Comparison of ENCODE assay signal across 14 mouse cellular contexts in the genomic region with DNA sequence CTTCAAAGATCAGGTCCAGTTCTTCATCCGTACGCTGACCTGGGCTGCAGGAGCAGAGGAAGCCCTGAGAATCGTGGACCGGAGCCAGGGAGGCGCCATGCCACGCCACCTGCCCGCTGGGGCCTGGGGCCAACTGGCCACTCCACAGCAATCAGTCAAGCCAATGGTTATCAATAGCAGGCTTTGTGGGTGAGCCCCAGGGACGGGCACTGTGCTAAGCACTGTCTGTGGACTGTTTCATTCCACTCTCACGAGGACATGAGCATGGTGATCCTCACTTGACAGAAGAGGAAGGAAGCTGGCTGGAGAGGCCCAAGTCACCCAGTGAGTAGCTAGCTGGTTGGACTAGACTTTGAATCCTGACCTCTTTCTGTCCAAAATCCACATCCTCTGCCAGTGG. TPM values are rescaled to one million over a fixed set of nuclear protein-coding genes. Genes with fewer than 3 reads are reported as not detected.
A peak's percentile ranks its signal among the peaks of the same experiment; 100 is the strongest.
DNase-seq lines count a peak whose midpoint lies in the region; ATAC-seq and TF ChIP-seq lines count a peak whose summit lies in the region.
"Had no signal": no experiment of that assay in that cellular context is flagged by ENCODE, and none has a peak within 500 bp of the region (broad histone marks: within the 10 kb centered on the region; RNA-seq: fewer than 3 reads in every experiment).

No protein-coding gene starts in this region.

- H3K27ac ChIP-seq in gastrocnemius, adult 2 months: peak overlapping the region; percentile 13; the same call in 1 of the 2 replicates
- H3K27ac ChIP-seq: neural tube, embryonic 15.5 days had no signal

- no peak overlapping the region for H3K4me3 ChIP-seq in gastrocnemius, adult 2 months
- H3K4me3 ChIP-seq: erythroblast, embryonic 14.5 days; neural tube, embryonic 15.5 days had no signal

- intact Hi-C loops in gastrocnemius, adult 2 months (cut with DNase I): no loop called here
- intact Hi-C loops in left cerebral cortex, postnatal 36 days (cut with DNase I): no loop called here

- peak; percentile 37 for ATAC-seq in granulocyte monocyte progenitor cell, adult 5-6 weeks (replicated peaks; ENCODE audit: poor library complexity, severe bottlenecking)

- no peak for TF ChIP-seq CTCF in gastrocnemius, adult 2 months (IDR thresholded peaks at IDR 0.05)

- DNase-seq in gastrocnemius, adult 2 months: no peak
- no peak for DNase-seq in gastrocnemius, postnatal 25 days
- DNase-seq in cerebellum, adult 11 months: peak; percentile 61
- DNase-seq in left cerebral cortex, postnatal 36 days (ENCODE audit: low spot score in 2 of 2): peak; percentile 49
- DNase-seq in thymus, adult 18-20 months: no peak
- no peak for DNase-seq in B cell, adult 2 months
- DNase-seq in thymus, postnatal 4 days: no peak
- DNase-seq: adrenal gland, postnatal 10 days; heart, adult 18-20 months; lung, adult 2 months; midbrain, embryonic 14.5 days had no signal

RNA-seq across cellular contexts. Expression of gene Rapgef3, which starts 7.8 kb away (rescaled TPM):
- total RNA-seq in gastrocnemius, adult 2 months (2021): 10 to 100 TPM in 1 of 2 experiments, 1 to 10 TPM in 1; 9.8 to 13.6 TPM
- 1 to 10 TPM; 3.7 to 8.1 TPM for total RNA-seq in gastrocnemius, postnatal 25 days (2021)
- 8.4 and 33.0 TPM in 2 replicates for total RNA-seq in granulocyte monocyte progenitor cell, adult 5-6 weeks (2014; fragmentation: Nextera tagmentation)
- total RNA-seq in granulocyte monocyte progenitor cell, adult 5-6 weeks (2017): 11.9 and 19.1 TPM in 2 replicates
- 10 to 100 TPM; 35.7 to 52.9 TPM for total RNA-seq in left cerebral cortex, postnatal 36 days (2021)

RNA-seq across cellular contexts. Expression of gene Slc48a1, which starts 18.3 kb away (rescaled TPM):
- 10 to 100 TPM; 44.5 to 47.1 TPM for total RNA-seq in gastrocnemius, adult 2 months (2021)
- 10 to 100 TPM; 44.7 to 47.2 TPM for total RNA-seq in gastrocnemius, postnatal 25 days (2021)
- 97.0 and 99.2 TPM in 2 replicates for total RNA-seq in granulocyte monocyte progenitor cell, adult 5-6 weeks (2014; fragmentation: Nextera tagmentation)
- total RNA-seq in granulocyte monocyte progenitor cell, adult 5-6 weeks (2017): 67.6 and 71.6 TPM in 2 replicates
- total RNA-seq in left cerebral cortex, postnatal 36 days (2021): 100 to 1,000 TPM; 165 to 196 TPM

RNA-seq across cellular contexts. Expression of gene Endou, which starts 28.9 kb away (rescaled TPM):
- total RNA-seq in gastrocnemius, adult 2 months (2021): under 1 TPM; 0.13 to 0.22 TPM
- total RNA-seq in gastrocnemius, postnatal 25 days (2021): under 1 TPM; 0.36 to 0.91 TPM
- total RNA-seq in granulocyte monocyte progenitor cell, adult 5-6 weeks (2014; fragmentation: Nextera tagmentation): 0.53 and 2.8 TPM in 2 replicates
- total RNA-seq in granulocyte monocyte progenitor cell, adult 5-6 weeks (2017): 1.7 and 2.2 TPM in 2 replicates
- 1 to 10 TPM; 2.8 to 2.9 TPM for total RNA-seq in left cerebral cortex, postnatal 36 days (2021)

RNA-seq across cellular contexts. Expression of gene Rpap3, which starts 54.4 kb away (rescaled TPM):
- 10 to 100 TPM; 11.4 to 13.3 TPM for total RNA-seq in gastrocnemius, adult 2 months (2021)
- 10 to 100 TPM in 1 of 2 experiments, 1 to 10 TPM in 1; 9.6 to 11.4 TPM for total RNA-seq in gastrocnemius, postnatal 25 days (2021)
- total RNA-seq in granulocyte monocyte progenitor cell, adult 5-6 weeks (2014; fragmentation: Nextera tagmentation): 25.7 and 31.1 TPM in 2 replicates
- total RNA-seq in granulocyte monocyte progenitor cell, adult 5-6 weeks (2017): 33.2 and 46.7 TPM in 2 replicates
- 10 to 100 TPM; 27.1 to 28.2 TPM for total RNA-seq in left cerebral cortex, postnatal 36 days (2021)

Comparison
In these comparisons a context has a peak if more than half of its experiments do, and no peak if none do; other contexts are left out.
1. DNase-seq: peak in cerebellum, adult 11 months (single experiment) and left cerebral cortex, postnatal 36 days (2 of 2); none in gastrocnemius, adult 2 months (single experiment), gastrocnemius, postnatal 25 days (single experiment), thymus, adult 18-20 months (0 of 2), B cell, adult 2 months (0 of 2) and thymus, postnatal 4 days (single experiment).